Mouse (Mus musculus) heart, postnatal 14 days (tissue): Measurements from ENCODE around the gene Disc1. TPM values are rescaled to one million over a fixed set of nuclear protein-coding genes. Genes with fewer than 3 reads are reported as not detected.
A peak's percentile ranks its signal among the peaks of the same experiment; 100 is the strongest.

Experiments used
- DNase-seq, 2 experiments: peaks; one replicate each; pipeline ENCODE4 v3.0.0; 2021 to 2022
- intact Hi-C: fragments of 180-260 bp; cut with DNase I; formaldehyde crosslinking; loops from one replicate; pipeline ENCODE4 v1.15.1; 2025
- total RNA-seq, 2 experiments: library from RNA; stranded (reverse); gene quantifications; 2 replicates each; pipeline ENCODE4 v1.2.3; 2021

Disc1 gene
- total RNA-seq, 2 experiments from 2014 or later, result 3.1 to 3.9 TPM

GRCm38 (mm10) chr8:125060904-125061303, 6.9 kb downstream of the Disc1 start:
- intact Hi-C loops, result no loop called here
- DNase-seq, result no peak

GRCm38 (mm10) chr8:125065596-125065995, 11.6 kb downstream of the Disc1 start:
- intact Hi-C loops, result loop anchor here (5.0 kb wide), 1 partner anchor 807 kb away; no protein-coding TSS in a partner anchor
- no peak for DNase-seq

GRCm38 (mm10) chr8:125066913-125067595, 13.1 kb downstream of the Disc1 start:
- intact Hi-C loops, result loop anchor here (1.0 to 5.0 kb wide), 2 partner anchors 97 to 805 kb away; no protein-coding TSS in a partner anchor
- DNase-seq, result peak; percentile 78 to 82

- intact Hi-C loops, result loop anchor here (1.0 to 5.0 kb wide), 2 partner anchors 97 to 805 kb away; no protein-coding TSS in a partner anchor
- peak; percentile 65 to 69 for DNase-seq
Observed at GRCm38 (mm10) chr8:125067596-125067960, 13.6 kb downstream of the Disc1 start.

GRCm38 (mm10) chr8:125068146-125068905, 14.3 kb downstream of the Disc1 start:
- intact Hi-C loops, result loop anchor here (2.0 to 5.0 kb wide), 2 partner anchors 14 to 804 kb away; no protein-coding TSS in a partner anchor
- no peak for DNase-seq

GRCm38 (mm10) chr8:125069304-125069703, 15.3 kb downstream of the Disc1 start:
- intact Hi-C loops, result loop anchor here (2.0 to 5.0 kb wide), 2 partner anchors 13 to 803 kb away; no protein-coding TSS in a partner anchor
- no peak for DNase-seq

- DNase-seq, result no peak
- intact Hi-C loops, result loop anchor here (2.0 to 5.0 kb wide), 2 partner anchors 13 to 803 kb away; no protein-coding TSS in a partner anchor
Observed at GRCm38 (mm10) chr8:125069733-125070132, 15.7 kb downstream of the Disc1 start.

- intact Hi-C loops, result no loop called here
- DNase-seq, result no peak
Observed at GRCm38 (mm10) chr8:125074141-125074540, 20.1 kb downstream of the Disc1 start.

GRCm38 (mm10) chr8:125074581-125074980, 20.6 kb downstream of the Disc1 start:
- intact Hi-C loops, result no loop called here
- no peak for DNase-seq

GRCm38 (mm10) chr8:125075389-125075788, 21.4 kb downstream of the Disc1 start:
- DNase-seq, result no peak
- intact Hi-C loops, result no loop called here

GRCm38 (mm10) chr8:125077326-125077725, 23.3 kb downstream of the Disc1 start:
- DNase-seq, result no peak
- intact Hi-C loops, result no loop called here

GRCm38 (mm10) chr8:125078771-125079384, 24.9 kb downstream of the Disc1 start:
- intact Hi-C loops, result no loop called here
- peak; percentile 37 to 57 for DNase-seq

- intact Hi-C loops, result no loop called here
- no peak for DNase-seq
Observed at GRCm38 (mm10) chr8:125080388-125081344, 26.7 kb downstream of the Disc1 start.

GRCm38 (mm10) chr8:125083746-125084145, 29.8 kb downstream of the Disc1 start:
- intact Hi-C loops, result loop anchor here (2.0 kb wide), 1 partner anchor 15 kb away; no protein-coding TSS in a partner anchor
- peak; percentile 58 to 70 for DNase-seq

GRCm38 (mm10) chr8:125084523-125084922, 30.5 kb downstream of the Disc1 start:
- intact Hi-C loops, result no loop called here
- peak in 1 of 2 experiments; percentile 21 for DNase-seq

GRCm38 (mm10) chr8:125090889-125091740, 37.1 kb downstream of the Disc1 start:
- peak; percentile 73 to 76 for DNase-seq
- intact Hi-C loops, result no loop called here

GRCm38 (mm10) chr8:125097140-125097539, 43.1 kb downstream of the Disc1 start:
- DNase-seq, result no peak
- intact Hi-C loops, result no loop called here

GRCm38 (mm10) chr8:125098050-125098449, 44.1 kb downstream of the Disc1 start:
- DNase-seq, result peak; percentile 52 to 67

GRCm38 (mm10) chr8:125102303-125102702, 48.3 kb downstream of the Disc1 start:
- intact Hi-C loops, result no loop called here
- DNase-seq, result peak; percentile 27 to 39

More at GRCm38 (mm10) chr8:125098050-125098449, 44.1 kb downstream of the Disc1 start:
- intact Hi-C loops, result no loop called here
